Mouse (Mus musculus) stomach, adult 2 months (tissue): ENCODE measurements around the gene Dbf4. TPM values are rescaled to one million over a fixed set of nuclear protein-coding genes. Genes with fewer than 3 reads are reported as not detected.

ENCODE experiments used
- polyA plus RNA-seq: library from polyadenylated mRNA; depleted of rRNA; stranded (reverse); fragments of >200 nt; gene quantifications from 2 replicates; pipeline ENCODE4 v1.2.3, GENCODE M21; 2012; rRNA removed

The Dbf4 gene
- 1.6 and 2.8 TPM in 2 replicates for polyA plus RNA-seq

DNA sequence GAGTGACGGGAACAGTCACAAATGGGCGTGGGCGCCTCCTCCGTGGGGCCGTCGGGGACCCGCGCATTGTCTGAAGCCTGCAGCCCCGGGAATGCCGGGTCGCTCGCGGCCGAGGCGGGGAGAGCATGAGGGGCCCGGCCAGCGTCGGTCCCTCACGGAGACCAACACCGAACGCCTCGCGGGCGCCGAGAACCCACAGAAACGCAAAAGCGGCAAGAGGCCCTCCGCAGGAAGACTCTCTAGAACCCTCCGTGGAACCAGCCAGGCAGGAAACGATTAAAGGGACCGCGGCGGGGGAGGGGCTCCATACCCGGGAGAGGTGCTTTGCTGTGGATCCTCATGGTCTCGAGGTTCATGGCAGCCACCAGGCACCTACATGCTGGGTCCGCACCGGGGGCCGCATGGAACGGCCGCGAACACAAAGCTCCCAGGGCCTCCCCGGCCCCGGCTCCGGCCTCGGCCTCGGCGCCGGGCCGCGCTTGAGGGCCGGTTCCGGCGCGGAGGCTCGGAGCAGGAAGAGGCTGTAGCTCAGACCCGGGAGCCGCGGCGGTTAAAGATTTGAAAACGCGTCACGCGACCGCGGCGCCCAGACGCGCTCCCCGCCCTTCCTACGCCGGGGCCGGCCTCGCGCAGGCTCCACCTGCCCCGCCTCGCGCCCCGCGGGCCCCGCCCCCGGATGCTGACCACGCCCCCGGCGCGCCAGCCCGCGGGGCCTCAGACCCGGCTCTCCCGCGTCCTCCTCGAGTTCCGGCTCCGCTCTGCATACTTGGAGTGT lies at the start of gene Dbf4, which contains the start of gene Slc25a40:
TSS of gene Dbf4 (minus strand) at position 560 of the 775 bp plus-strand sequence.
TSS of gene Slc25a40 (plus strand) at position 694 of the 775 bp plus-strand sequence.

DNA sequence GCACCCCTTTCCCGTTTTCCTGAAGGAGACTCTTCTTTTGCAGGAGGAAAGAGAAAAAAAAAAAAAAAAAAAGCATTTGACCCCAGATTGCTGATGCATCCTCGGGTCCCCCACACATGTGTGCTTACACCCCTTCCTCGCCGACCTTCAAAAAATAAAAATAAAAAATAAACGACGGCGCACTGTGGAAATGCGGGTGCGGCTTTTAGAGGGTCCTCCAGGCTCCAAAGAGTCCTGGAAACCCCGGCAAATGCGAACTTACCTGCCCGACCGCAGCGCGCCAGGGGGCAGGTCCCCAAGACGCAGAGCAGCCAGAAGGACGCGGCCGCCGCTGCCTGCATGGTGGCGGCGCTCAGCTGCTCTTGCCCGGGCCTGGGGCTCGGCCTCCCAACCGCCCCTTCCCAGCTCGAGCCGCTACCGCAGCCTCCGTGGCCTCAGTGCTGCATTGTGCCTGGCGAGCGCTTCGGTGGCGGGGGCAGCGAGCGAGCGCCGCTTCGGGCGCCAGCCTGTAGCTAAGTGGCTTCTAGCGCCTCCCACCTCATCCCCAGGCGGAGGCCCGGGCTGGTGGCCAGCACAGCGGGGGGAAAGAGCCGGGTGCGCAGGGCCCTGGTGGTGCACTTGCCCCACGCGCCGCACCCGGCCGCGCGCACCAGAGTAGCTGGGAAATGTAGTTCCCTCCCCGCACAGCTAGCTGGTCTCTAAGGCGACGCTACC lies 54.7 kb downstream of the Dbf4 start, which contains the start of gene Adam22:
TSS of gene Adam22 (minus strand) at position 547 of the 714 bp plus-strand sequence.

Other genes with a start within 250 kb of the Dbf4 start
- 0.12 and 0.27 TPM in 2 replicates for gene Adam22, start 54.6 kb downstream of the Dbf4 start, polyA plus RNA-seq
- gene Slc25a40, start 134 bp upstream of the Dbf4 start, polyA plus RNA-seq = 0.25 and 0.48 TPM in 2 replicates
- 0.08 and 0.14 TPM in 2 replicates for gene Rundc3b, start 200.2 kb upstream of the Dbf4 start, polyA plus RNA-seq
- gene Abcb1a, start 237.4 kb upstream of the Dbf4 start, polyA plus RNA-seq = 0.20 and 0.73 TPM in 2 replicates